Mouse (Mus musculus): ENCODE measurements at regions not wholly inside any gene's neighbourhood (a gene's known extent, or its start where the extent isn't known, plus 50 kb on each side); places are given as distances from the start of the nearest gene placed in this dataset.
"Not testable (repeated sequence)": the region's sequence is repeated elsewhere in the genome, so short reads cannot be mapped to it uniquely, and the experiment has no call there.

- not testable (repeated sequence) for H3K27me3 ChIP-seq (ENCODE audit: insufficient read depth, low read length); DNase-seq; ATAC-seq; H3K27ac ChIP-seq (ENCODE audit: low read depth); H3K36me3 ChIP-seq (replicated peaks; ENCODE audit: insufficient read depth, low read length); H3K4me3 ChIP-seq (ENCODE audit: low read depth, low read length); H3K9ac ChIP-seq (replicated peaks); H3K9me3 ChIP-seq (ENCODE audit: low read length); H3K4me2 ChIP-seq (ENCODE audit: low read depth, low read length); H3K4me1 ChIP-seq (ENCODE audit: insufficient read depth)
- WGBS (ENCODE audit: insufficient replicate concordance), result 88% methylated on average over 1 of the region's 3 CpGs
Observed at GRCm38 (mm10) chr2:116526203-116526602, 352.3 kb upstream of the Tmco5 start.

GRCm38 (mm10) chr2:116536453-116536852, 342.0 kb upstream of the Tmco5 start:
- Histone ChIP-seq H3K4me3 (ENCODE audit: low read depth, low read length) (no peak overlapping the region), H3K36me3 (replicated peaks; ENCODE audit: insufficient read depth, low read length) (no peaks in the 10 kb centered on the region), H3K4me1 (ENCODE audit: insufficient read depth) (no peaks in the 10 kb centered on the region), H3K9me3 (ENCODE audit: low read length) (peaks cover 2% of the 10 kb centered on the region; the same call in 1 of the 2 replicates), H3K4me2 (ENCODE audit: low read depth, low read length) (no peak overlapping the region), H3K27me3 (ENCODE audit: insufficient read depth, low read length) (no peaks in the 10 kb centered on the region), H3K27ac (ENCODE audit: low read depth) (no peak overlapping the region), H3K9ac (replicated peaks) (no peak overlapping the region)
- 80% methylated on average over 1 of the region's 1 CpGs for WGBS (ENCODE audit: insufficient replicate concordance)
- DNase-seq (no peak), ATAC-seq (no peak)
- TF ChIP-seq EP300 (IDR thresholded peaks at IDR 0.05; ENCODE audit: low read depth) (no peak), CTCF (IDR thresholded peaks at IDR 0.05; ENCODE audit: low read depth) (no peak)

- no peak overlapping the region for H3K27ac ChIP-seq (ENCODE audit: low read depth)
- no peak overlapping the region for H3K9ac ChIP-seq (replicated peaks)
- no peaks in the 10 kb centered on the region for H3K27me3 ChIP-seq (ENCODE audit: insufficient read depth, low read length)
- no peaks in the 10 kb centered on the region for H3K4me1 ChIP-seq (ENCODE audit: insufficient read depth)
- no peak for DNase-seq
- no peak overlapping the region for H3K4me3 ChIP-seq (ENCODE audit: low read depth, low read length)
- TF ChIP-seq EP300 (IDR thresholded peaks at IDR 0.05; ENCODE audit: low read depth) (no peak), CTCF (IDR thresholded peaks at IDR 0.05; ENCODE audit: low read depth) (no peak)
- ATAC-seq, result no peak
- no peak overlapping the region for H3K4me2 ChIP-seq (ENCODE audit: low read depth, low read length)
- no peaks in the 10 kb centered on the region for H3K9me3 ChIP-seq (ENCODE audit: low read length)
- H3K36me3 ChIP-seq (replicated peaks; ENCODE audit: insufficient read depth, low read length), result no peaks in the 10 kb centered on the region
Observed at GRCm38 (mm10) chr2:116559350-116559749, 319.1 kb upstream of the Tmco5 start.

- ATAC-seq, result no peak
- no peaks in the 10 kb centered on the region for H3K36me3 ChIP-seq (replicated peaks; ENCODE audit: insufficient read depth, low read length)
- H3K9ac ChIP-seq (replicated peaks), result no peak overlapping the region
- 51% methylated on average over 2 of the region's 2 CpGs for WGBS (ENCODE audit: insufficient replicate concordance)
- no peaks in the 10 kb centered on the region for H3K4me1 ChIP-seq (ENCODE audit: insufficient read depth)
- H3K4me3 ChIP-seq (ENCODE audit: low read depth, low read length), result no peak overlapping the region
- no peak for TF ChIP-seq EP300 (IDR thresholded peaks at IDR 0.05; ENCODE audit: low read depth)
- TF ChIP-seq CTCF (IDR thresholded peaks at IDR 0.05; ENCODE audit: low read depth), result no peak
- no peak overlapping the region for H3K4me2 ChIP-seq (ENCODE audit: low read depth, low read length)
- H3K9me3 ChIP-seq (ENCODE audit: low read length), result no peaks in the 10 kb centered on the region
- H3K27me3 ChIP-seq (ENCODE audit: insufficient read depth, low read length), result no peaks in the 10 kb centered on the region
- no peak for DNase-seq
- no peak overlapping the region for H3K27ac ChIP-seq (ENCODE audit: low read depth)
Observed at GRCm38 (mm10) chr2:116583989-116584388, 294.5 kb upstream of the Tmco5 start.

- H3K27ac ChIP-seq (ENCODE audit: low read depth), result no peak overlapping the region
- TF ChIP-seq EP300 (IDR thresholded peaks at IDR 0.05; ENCODE audit: low read depth) (no peak), CTCF (IDR thresholded peaks at IDR 0.05; ENCODE audit: low read depth) (no peak)
- WGBS (ENCODE audit: insufficient replicate concordance), result 80% methylated on average over 11 of the region's 11 CpGs
- H3K36me3 ChIP-seq (replicated peaks; ENCODE audit: insufficient read depth, low read length), result no peaks in the 10 kb centered on the region
- no peak overlapping the region for H3K4me2 ChIP-seq (ENCODE audit: low read depth, low read length)
- H3K27me3 ChIP-seq (ENCODE audit: insufficient read depth, low read length), result no peaks in the 10 kb centered on the region
- H3K4me1 ChIP-seq (ENCODE audit: insufficient read depth), result no peaks in the 10 kb centered on the region
- H3K9ac ChIP-seq (replicated peaks), result no peak overlapping the region
- DNase-seq, result no peak
- no peak for ATAC-seq
- no peak overlapping the region for H3K4me3 ChIP-seq (ENCODE audit: low read depth, low read length)
- H3K9me3 ChIP-seq (ENCODE audit: low read length), result no peaks in the 10 kb centered on the region
Observed at GRCm38 (mm10) chr2:116586203-116586959, 292.1 kb upstream of the Tmco5 start.

- TF ChIP-seq CTCF (IDR thresholded peaks at IDR 0.05; ENCODE audit: low read depth), result no peak
- 83% methylated on average over 5 of the region's 5 CpGs for WGBS (ENCODE audit: insufficient replicate concordance)
- H3K27ac ChIP-seq (ENCODE audit: low read depth), result no peak overlapping the region
- no peaks in the 10 kb centered on the region for H3K9me3 ChIP-seq (ENCODE audit: low read length)
- H3K27me3 ChIP-seq (ENCODE audit: insufficient read depth, low read length), result no peaks in the 10 kb centered on the region
- ATAC-seq (no peak), DNase-seq (no peak)
- no peak overlapping the region for H3K9ac ChIP-seq (replicated peaks)
- H3K36me3 ChIP-seq (replicated peaks; ENCODE audit: insufficient read depth, low read length), result no peaks in the 10 kb centered on the region
- no peak overlapping the region for H3K4me3 ChIP-seq (ENCODE audit: low read depth, low read length)
- no peak overlapping the region for H3K4me2 ChIP-seq (ENCODE audit: low read depth, low read length)
- H3K4me1 ChIP-seq (ENCODE audit: insufficient read depth), result no peaks in the 10 kb centered on the region
Observed at GRCm38 (mm10) chr2:116605869-116606268, 272.6 kb upstream of the Tmco5 start.

- TF ChIP-seq EP300 (IDR thresholded peaks at IDR 0.05; ENCODE audit: low read depth) (no peak), CTCF (IDR thresholded peaks at IDR 0.05; ENCODE audit: low read depth) (no peak)
- ATAC-seq (no peak), DNase-seq (no peak)
- H3K4me3 ChIP-seq (ENCODE audit: low read depth, low read length), result no peak overlapping the region
- no peaks in the 10 kb centered on the region for H3K4me1 ChIP-seq (ENCODE audit: insufficient read depth)
- no peaks in the 10 kb centered on the region for H3K9me3 ChIP-seq (ENCODE audit: low read length)
- no peaks in the 10 kb centered on the region for H3K27me3 ChIP-seq (ENCODE audit: insufficient read depth, low read length)
- no peaks in the 10 kb centered on the region for H3K36me3 ChIP-seq (replicated peaks; ENCODE audit: insufficient read depth, low read length)
- no peak overlapping the region for H3K9ac ChIP-seq (replicated peaks)
- H3K4me2 ChIP-seq (ENCODE audit: low read depth, low read length), result no peak overlapping the region
- H3K27ac ChIP-seq (ENCODE audit: low read depth), result no peak overlapping the region
- 76% methylated on average over 5 of the region's 5 CpGs for WGBS (ENCODE audit: insufficient replicate concordance)
Observed at GRCm38 (mm10) chr2:116639935-116640334, 238.6 kb upstream of the Tmco5 start.
